Mouse (Mus musculus) ES-Bruce4 (cell line): Measurements from ENCODE around the gene Gm1113. TPM values are rescaled to one million over a fixed set of nuclear protein-coding genes. Genes with fewer than 3 reads are reported as not detected.

ENCODE experiments used
- H3K27ac ChIP-seq: 2 replicates; pipeline ENCODE4 v1.5.1; 2012; ENCODE audit warnings: low read length, inconsistent platforms; ENCODE audit not compliant: insufficient read depth
- H3K27me3 ChIP-seq: 2 replicates; pipeline ENCODE4 v1.6.1; 2012; ENCODE audit warnings: mild to moderate bottlenecking, low read length, inconsistent platforms; ENCODE audit not compliant: control insufficient read depth, poor library complexity, insufficient read depth, severe bottlenecking
- H3K36me3 ChIP-seq: 2 replicates; pipeline ENCODE4 v1.6.1; 2012; ENCODE audit warnings: inconsistent platforms, mild to moderate bottlenecking, low read length, moderate library complexity; ENCODE audit not compliant: control insufficient read depth, poor library complexity, insufficient read depth, severe bottlenecking
- H3K4me1 ChIP-seq: one replicate; pipeline ENCODE4 v1.8.1; 2011; ENCODE audit warnings: low read length; ENCODE audit not compliant: control insufficient read depth, insufficient read depth
- H3K4me3 ChIP-seq: 2 replicates; pipeline ENCODE4 v1.5.1; 2011; ENCODE audit warnings: low read depth, mild to moderate bottlenecking, low read length
- H3K9ac ChIP-seq: 2 replicates; pipeline ENCODE4 v1.6.1; 2012; ENCODE audit warnings: low read depth, mild to moderate bottlenecking, inconsistent platforms; ENCODE audit not compliant: poor library complexity, severe bottlenecking
- H3K9me3 ChIP-seq: replicated peaks from 2 replicates; pipeline ENCODE4 v1.6.1; 2012; ENCODE audit warnings: mild to moderate bottlenecking, low read length, inconsistent platforms; ENCODE audit not compliant: control insufficient read depth, poor library complexity, insufficient read depth, severe bottlenecking
- CTCF ChIP-seq: IDR thresholded peaks from one replicate; pipeline ENCODE4 v1.8.1; 2011; ENCODE audit warnings: low read depth, low read length
- EP300 ChIP-seq: IDR thresholded peaks from 2 replicates; pipeline ENCODE4 v1.6.1; 2011; ENCODE audit warnings: low read depth, low read length; ENCODE audit not compliant: insufficient read depth
- POLR2A ChIP-seq: IDR thresholded peaks from one replicate; pipeline ENCODE4 v1.8.1; 2011; ENCODE audit warnings: low read length; ENCODE audit not compliant: insufficient read depth
- polyA plus RNA-seq: library from polyadenylated mRNA; stranded (reverse); fragments of >200 nt; gene quantifications from 2 replicates; pipeline ENCODE4 v1.2.4, GENCODE M21; 2011; ENCODE audit warnings: low read depth; ENCODE audit not compliant: missing spikeins, insufficient read depth, insufficient read length

Gene Gm1113
- polyA plus RNA-seq, 1 experiment, result not detected

DNA sequence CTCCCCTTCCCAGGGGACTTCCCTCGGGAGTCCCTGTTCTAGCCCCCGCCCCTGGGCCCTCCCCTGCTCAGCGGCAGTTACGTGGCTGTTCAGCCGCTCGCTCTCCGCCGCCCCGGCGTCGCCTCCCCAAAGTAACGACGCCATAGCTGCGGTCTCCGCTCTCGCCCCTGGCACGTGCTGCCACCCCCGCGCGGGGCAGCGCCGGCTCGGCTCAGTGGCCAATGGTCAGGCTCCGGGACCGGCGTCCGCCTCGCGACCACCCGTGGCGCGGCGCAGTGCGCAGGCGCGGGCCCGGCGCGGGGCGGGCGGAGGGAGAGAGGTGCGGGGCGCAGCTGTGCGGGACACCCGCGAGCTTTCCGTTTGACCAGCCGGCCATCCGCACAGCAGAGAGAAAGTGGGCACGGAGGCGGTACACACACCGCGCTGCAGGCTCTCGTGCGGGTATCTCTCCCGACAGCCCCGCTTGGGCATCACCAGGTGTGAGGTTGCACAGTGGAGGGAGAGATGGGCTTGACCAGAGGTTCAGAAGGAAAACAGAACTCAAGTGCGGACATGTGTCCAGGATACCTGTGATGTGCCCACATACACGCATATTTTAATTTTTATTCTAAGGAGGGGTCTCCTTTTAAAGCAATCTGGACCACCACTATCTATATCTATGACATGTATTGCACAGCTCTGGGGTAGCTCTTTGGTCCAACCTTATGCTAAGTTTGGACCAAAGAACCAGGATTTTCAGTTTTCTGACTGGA is 40.4 kb upstream of the Gm1113 start, which contains the start of the genes Ddx25 and Pus3:
TSS of gene Ddx25 (minus strand) at position 272 of the 752 bp plus-strand sequence.
TSS of gene Pus3 (plus strand) at position 339 of the 752 bp plus-strand sequence.
- H3K27me3 ChIP-seq, result peaks cover 4% of the 10 kb centered on the region; the same call in 1 of the 2 replicates
- no peaks in the 10 kb centered on the region for H3K9me3 ChIP-seq
- H3K36me3 ChIP-seq, result peaks cover 14% of the 10 kb centered on the region
- peak within 1 kb of the TSS; percentile 89 for H3K9ac ChIP-seq
- TF ChIP-seq POLR2A (no peak), EP300 (no peak), CTCF (no peak)
- no peak within 1 kb of the TSS for H3K27ac ChIP-seq
- H3K4me3 ChIP-seq, result peak within 1 kb of the TSS; percentile 93
- no peaks in the 10 kb centered on the region for H3K4me1 ChIP-seq

DNA sequence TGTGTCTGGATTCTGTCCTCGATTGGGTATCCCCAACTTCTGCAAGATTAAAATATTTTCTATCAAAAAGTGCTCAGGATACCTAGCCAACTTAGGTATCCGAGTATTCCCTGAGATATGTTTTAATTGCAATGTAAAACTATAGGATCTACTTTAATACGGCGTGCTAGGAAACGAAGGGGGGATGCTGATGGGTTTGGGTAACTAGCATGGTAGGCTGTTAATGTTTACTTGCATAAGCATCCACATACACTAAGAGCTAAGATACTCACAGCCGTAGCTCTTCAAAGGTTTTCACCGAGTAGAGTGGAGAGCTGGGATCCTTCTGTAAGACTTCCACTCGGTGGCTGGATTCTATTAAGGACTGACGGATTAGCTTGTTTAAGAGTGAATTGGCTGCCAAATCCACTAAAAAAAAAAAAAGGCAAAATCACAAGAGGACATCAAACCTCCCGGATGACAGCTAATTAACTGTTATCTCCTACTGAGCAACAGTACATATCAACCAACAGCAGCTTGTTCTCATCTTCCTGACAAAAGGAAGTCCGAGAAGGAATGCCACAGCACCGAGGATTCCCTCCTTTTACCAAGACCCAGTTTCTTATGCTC is 38.5 kb upstream of the Gm1113 start:
- no peak overlapping the region for H3K4me3 ChIP-seq
- H3K36me3 ChIP-seq, result peaks cover 11% of the 10 kb centered on the region
- no peak overlapping the region for H3K9ac ChIP-seq
- TF ChIP-seq EP300 (no peak), POLR2A (no peak), CTCF (no peak)
- peaks cover 4% of the 10 kb centered on the region; the same call in 1 of the 2 replicates for H3K27me3 ChIP-seq
- H3K9me3 ChIP-seq, result no peaks in the 10 kb centered on the region
- H3K27ac ChIP-seq, result no peak overlapping the region
- no peaks in the 10 kb centered on the region for H3K4me1 ChIP-seq

DNA sequence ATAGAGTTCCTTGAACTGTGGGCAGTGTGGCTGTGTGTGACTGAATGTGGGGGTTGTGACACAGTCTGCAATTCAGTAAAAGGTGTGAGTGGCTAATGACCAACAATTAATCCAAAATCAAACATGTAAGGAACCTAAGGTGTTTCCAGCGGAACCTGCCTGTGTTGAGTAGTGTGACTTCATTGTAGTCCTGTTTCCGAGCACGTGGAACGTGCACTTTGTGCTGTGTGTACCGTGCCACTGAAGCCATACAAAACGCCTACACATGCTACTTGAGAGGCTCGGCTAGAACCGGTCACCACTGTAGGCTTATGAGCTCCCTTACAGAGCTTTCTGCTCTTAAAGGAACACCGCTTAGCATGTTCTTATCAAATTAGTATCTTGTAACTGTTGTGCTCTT is 30.4 kb upstream of the Gm1113 start:
- no peak overlapping the region for H3K9ac ChIP-seq
- H3K27me3 ChIP-seq, result no peaks in the 10 kb centered on the region
- TF ChIP-seq EP300, result no peak
- no peak for TF ChIP-seq CTCF
- no peak for TF ChIP-seq POLR2A
- no peak overlapping the region for H3K4me3 ChIP-seq
- H3K9me3 ChIP-seq, result no peaks in the 10 kb centered on the region
- H3K4me1 ChIP-seq, result no peaks in the 10 kb centered on the region
- no peaks in the 10 kb centered on the region for H3K36me3 ChIP-seq
- no peak overlapping the region for H3K27ac ChIP-seq

DNA sequence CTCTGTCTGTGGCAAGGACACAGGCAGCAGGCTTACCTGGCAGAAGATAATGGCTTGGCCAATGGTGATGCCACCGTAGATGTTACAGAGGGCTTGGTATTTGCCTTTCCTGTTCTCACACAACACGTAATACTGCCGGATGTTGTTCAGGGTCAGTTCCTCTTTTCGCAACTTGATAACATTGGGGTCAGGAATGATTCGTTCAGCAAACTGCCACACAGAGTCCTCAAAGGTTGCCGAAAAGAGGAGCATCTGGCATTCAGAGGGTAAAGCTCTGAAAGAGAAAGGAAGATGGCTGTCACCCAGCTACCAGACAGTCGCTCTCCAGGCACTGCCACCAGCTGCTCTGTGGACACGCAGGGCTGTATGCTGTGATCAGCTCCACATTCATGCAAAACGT is 28.7 kb upstream of the Gm1113 start:
- Histone ChIP-seq H3K4me1 (no peaks in the 10 kb centered on the region), H3K36me3 (no peaks in the 10 kb centered on the region), H3K4me3 (no peak overlapping the region), H3K27ac (no peak overlapping the region), H3K9ac (no peak overlapping the region), H3K9me3 (no peaks in the 10 kb centered on the region), H3K27me3 (no peaks in the 10 kb centered on the region)
- no peak for TF ChIP-seq POLR2A
- TF ChIP-seq EP300, result no peak
- no peak for TF ChIP-seq CTCF

DNA sequence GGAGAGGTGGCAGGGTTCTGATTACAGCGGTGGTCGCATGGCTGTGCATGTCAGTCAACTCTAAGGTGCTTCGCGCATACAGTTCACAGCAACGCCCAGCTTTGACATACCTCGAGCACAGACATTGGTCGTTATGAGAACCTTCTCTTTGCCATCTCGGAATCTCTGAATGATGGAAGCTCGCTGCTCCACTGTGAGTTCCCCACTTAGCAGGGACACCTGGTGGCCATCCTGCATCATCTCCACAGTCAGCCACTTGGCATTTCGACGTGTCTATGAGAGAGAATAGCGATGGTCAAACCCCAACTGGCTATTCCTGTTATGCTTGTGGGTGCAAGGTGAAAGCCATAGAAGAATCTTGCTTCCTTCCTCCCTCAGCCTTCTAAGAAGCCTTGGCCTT is 27.6 kb upstream of the Gm1113 start:
- TF ChIP-seq CTCF (peak; percentile 15), POLR2A (no peak), EP300 (no peak)
- Histone ChIP-seq H3K27ac (no peak overlapping the region), H3K36me3 (no peaks in the 10 kb centered on the region), H3K9ac (no peak overlapping the region), H3K27me3 (no peaks in the 10 kb centered on the region), H3K4me1 (no peaks in the 10 kb centered on the region), H3K4me3 (no peak overlapping the region), H3K9me3 (no peaks in the 10 kb centered on the region)

DNA sequence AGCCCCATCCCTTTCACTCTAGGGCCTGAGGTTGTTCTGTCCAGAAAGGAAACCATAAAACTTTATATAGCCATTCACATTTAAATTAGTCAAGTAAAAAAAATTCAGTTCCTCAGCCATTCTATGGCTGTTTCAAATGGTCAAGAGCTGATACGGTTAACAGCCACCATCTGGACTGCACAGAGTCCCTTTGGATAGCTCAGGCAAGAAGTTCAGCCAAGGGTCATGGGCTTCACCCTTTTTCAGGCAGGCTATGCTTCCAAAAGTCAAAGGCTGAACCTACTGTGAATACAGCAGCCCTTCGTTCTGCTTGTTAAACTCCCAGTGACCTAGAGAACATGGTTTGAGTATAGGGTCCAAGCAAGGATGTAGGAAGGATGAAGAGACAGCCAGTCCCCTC is 26.6 kb upstream of the Gm1113 start:
- H3K27me3 ChIP-seq, result no peaks in the 10 kb centered on the region
- no peaks in the 10 kb centered on the region for H3K4me1 ChIP-seq
- no peak overlapping the region for H3K4me3 ChIP-seq
- H3K9ac ChIP-seq, result no peak overlapping the region
- no peak for TF ChIP-seq EP300
- no peak for TF ChIP-seq CTCF
- TF ChIP-seq POLR2A, result no peak
- no peaks in the 10 kb centered on the region for H3K9me3 ChIP-seq
- no peaks in the 10 kb centered on the region for H3K36me3 ChIP-seq
- no peak overlapping the region for H3K27ac ChIP-seq
